Mouse (Mus musculus) thymus, adult 2 months (tissue): ENCODE measurements at regions not wholly inside any gene's neighbourhood (a gene's known extent, or its start where the extent isn't known, plus 50 kb on each side); places are given as distances from the start of the nearest gene placed in this dataset.

Experiments used
- CTCF ChIP-seq: fragments of 200-500 bp; IDR thresholded peaks from 2 replicates; pipeline ENCODE4 v1.5.1; 2012; ENCODE audit warnings: mild to moderate bottlenecking, control low read depth, low read length, moderate library complexity, borderline replicate concordance; ENCODE audit not compliant: control insufficient read depth, poor library complexity, insufficient read depth; ENCODE audit errors: extremely low read depth
- POLR2A ChIP-seq: fragments of 200-500 bp; IDR thresholded peaks from 2 replicates; pipeline ENCODE4 v1.6.1; 2012; ENCODE audit warnings: mild to moderate bottlenecking, low read length, control low read depth, moderate library complexity; ENCODE audit not compliant: control insufficient read depth, poor library complexity, insufficient read depth; ENCODE audit errors: extremely low read depth

DNA sequence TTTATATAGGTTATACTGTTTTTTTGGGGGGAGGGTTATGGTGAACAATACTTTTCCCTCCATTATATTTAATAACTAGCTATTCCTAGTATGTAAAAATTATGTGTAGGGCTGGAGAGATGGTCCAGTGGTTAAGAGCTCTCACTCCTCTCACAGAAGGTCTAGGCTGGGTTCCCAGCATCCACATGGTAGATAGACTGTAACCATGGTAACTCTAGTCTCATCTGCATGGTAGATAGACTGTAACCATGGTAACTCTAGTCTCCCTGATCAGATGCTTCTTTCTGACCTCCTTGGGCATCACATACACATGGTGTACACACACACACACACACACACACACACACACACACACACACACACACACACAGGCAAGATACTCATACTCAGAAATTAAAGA, 1170.5 kb upstream of the Gulo start:
- TF ChIP-seq CTCF (no peak), POLR2A (no peak)
